Mouse (Mus musculus): ENCODE measurements around the gene Hs3st3b1. TPM values are rescaled to one million over a fixed set of nuclear protein-coding genes. Genes with fewer than 3 reads are reported as not detected.

Gene Hs3st3b1
- polyA plus RNA-seq, 1 experiment from 2014 or later = 0.76 TPM

DNA sequence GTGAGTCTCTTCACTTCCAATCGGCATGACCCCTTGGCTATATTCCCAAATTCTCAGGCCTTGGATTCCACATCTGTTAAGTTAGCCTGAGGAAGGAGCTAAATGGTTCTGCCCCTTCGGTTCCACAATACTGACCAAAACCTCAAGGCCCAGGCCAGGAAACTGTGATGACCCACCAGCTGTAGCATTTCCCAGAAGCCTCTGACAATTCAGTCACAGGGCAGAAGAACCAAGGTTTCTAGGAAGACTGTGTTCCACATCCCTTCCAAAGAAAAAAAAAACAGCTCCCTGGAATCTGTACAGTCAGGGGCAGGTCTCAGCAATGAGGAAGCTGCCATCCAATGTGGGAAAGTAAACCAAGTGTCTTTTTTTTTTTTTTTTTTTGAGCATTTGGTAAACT, 25.1 kb downstream of the Hs3st3b1 start:
- ATAC-seq = peak; percentile 73
- WGBS = 55% methylated on average over 2 of the region's 2 CpGs

GRCm38 (mm10) chr11:63894188-63894587, 27.9 kb downstream of the Hs3st3b1 start:
- H3K36me3 ChIP-seq (ENCODE audit: insufficient read depth, low read length) = no peaks in the 10 kb centered on the region
- ATAC-seq (no peak), DNase-seq (ENCODE audit: low spot score) (no peak)
- H3K27ac ChIP-seq (ENCODE audit: low read length) = no peak overlapping the region
- no peaks in the 10 kb centered on the region for H3K9me3 ChIP-seq (ENCODE audit: low read length)
- H3K4me3 ChIP-seq (ENCODE audit: low read depth, low read length) = no peak overlapping the region
- H3K9ac ChIP-seq (replicated peaks; ENCODE audit: low read depth) = no peak overlapping the region
- no peak overlapping the region for H3K4me2 ChIP-seq (replicated peaks; ENCODE audit: low read depth, low read length)
- H3K4me1 ChIP-seq (ENCODE audit: insufficient read depth, low read depth, low read length) = no peaks in the 10 kb centered on the region
- no peaks in the 10 kb centered on the region for H3K27me3 ChIP-seq (replicated peaks; ENCODE audit: insufficient read depth, low read length)
- WGBS = 80% methylated on average over 6 of the region's 6 CpGs
- TF ChIP-seq EP300 (IDR thresholded peaks at IDR 0.05) (no peak), CTCF (IDR thresholded peaks at IDR 0.05) (no peak)

More for the DNA sequence above, 25.1 kb downstream of the Hs3st3b1 start:
- Histone ChIP-seq H3K36me3 (ENCODE audit: insufficient read depth, low read length) (no peaks in the 10 kb centered on the region), H3K9ac (replicated peaks; ENCODE audit: low read depth) (no peak overlapping the region), H3K27ac (ENCODE audit: low read length) (0 out of 2 replicates have a peak overlapping the region, but pooled peaks have one; percentile 62), H3K4me1 (ENCODE audit: insufficient read depth, low read depth, low read length) (no peaks in the 10 kb centered on the region), H3K4me2 (replicated peaks; ENCODE audit: low read depth, low read length) (no peak overlapping the region), H3K27me3 (replicated peaks; ENCODE audit: insufficient read depth, low read length) (no peaks in the 10 kb centered on the region), H3K9me3 (ENCODE audit: low read length) (no peaks in the 10 kb centered on the region), H3K4me3 (ENCODE audit: low read depth, low read length) (no peak overlapping the region)
- DNase-seq (ENCODE audit: low spot score) = peak; percentile 82
- peak; percentile 66 for TF ChIP-seq EP300 (IDR thresholded peaks at IDR 0.05)
- TF ChIP-seq CTCF (IDR thresholded peaks at IDR 0.05) = no peak

- Histone ChIP-seq H3K4me2 (replicated peaks; ENCODE audit: low read depth, low read length) (no peak overlapping the region), H3K36me3 (ENCODE audit: insufficient read depth, low read length) (no peaks in the 10 kb centered on the region), H3K27me3 (replicated peaks; ENCODE audit: insufficient read depth, low read length) (no peaks in the 10 kb centered on the region), H3K27ac (ENCODE audit: low read length) (no peak overlapping the region), H3K4me1 (ENCODE audit: insufficient read depth, low read depth, low read length) (no peaks in the 10 kb centered on the region), H3K9me3 (ENCODE audit: low read length) (no peaks in the 10 kb centered on the region), H3K4me3 (ENCODE audit: low read depth, low read length) (no peak overlapping the region), H3K9ac (replicated peaks; ENCODE audit: low read depth) (no peak overlapping the region)
- WGBS = 91% methylated on average over 6 of the region's 6 CpGs
- ATAC-seq (no peak), DNase-seq (ENCODE audit: low spot score) (no peak)
- no peak for TF ChIP-seq EP300 (IDR thresholded peaks at IDR 0.05)
- no peak for TF ChIP-seq CTCF (IDR thresholded peaks at IDR 0.05)
Measured at GRCm38 (mm10) chr11:63893557-63893956, 28.5 kb downstream of the Hs3st3b1 start.

DNA sequence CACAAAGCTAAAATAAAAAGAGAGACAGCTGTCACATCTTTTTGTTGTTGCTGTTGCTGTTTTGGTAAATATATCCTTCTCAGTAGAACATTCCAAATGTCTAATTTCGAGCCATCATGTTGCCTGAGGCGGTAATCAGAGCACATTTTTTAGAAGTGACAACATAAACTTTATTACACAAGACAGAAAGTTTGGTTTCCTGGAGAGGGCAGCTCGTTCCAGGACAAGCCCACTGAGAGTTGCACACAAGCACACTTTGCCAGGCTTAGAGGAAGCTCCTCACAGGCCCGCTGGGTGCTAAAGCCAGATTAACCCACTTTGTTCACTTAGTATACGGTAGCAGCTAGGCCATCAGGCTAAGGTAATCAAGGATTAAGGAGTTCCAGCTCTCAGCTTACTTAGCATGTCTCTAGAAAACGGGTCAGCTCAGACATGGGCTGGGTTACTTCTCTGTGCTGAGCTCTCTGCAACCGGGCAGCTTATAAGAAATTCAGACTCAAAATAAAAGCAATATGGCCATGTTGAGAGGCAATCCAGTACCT, 30.5 kb downstream of the Hs3st3b1 start:
- H3K9ac ChIP-seq (replicated peaks; ENCODE audit: low read depth) = no peak overlapping the region
- H3K4me1 ChIP-seq (ENCODE audit: insufficient read depth, low read depth, low read length) = no peaks in the 10 kb centered on the region

GRCm38 (mm10) chr11:63883385-63883784, 38.7 kb downstream of the Hs3st3b1 start:
- H3K4me1 ChIP-seq (ENCODE audit: insufficient read depth, low read depth, low read length) = no peaks in the 10 kb centered on the region
- no peak overlapping the region for H3K4me2 ChIP-seq (replicated peaks; ENCODE audit: low read depth, low read length)
- ATAC-seq = no peak
- no peaks in the 10 kb centered on the region for H3K36me3 ChIP-seq (ENCODE audit: insufficient read depth, low read length)
- no peak overlapping the region for H3K27ac ChIP-seq (ENCODE audit: low read length)
- DNase-seq (ENCODE audit: low spot score) = no peak
- H3K9me3 ChIP-seq (ENCODE audit: low read length) = no peaks in the 10 kb centered on the region
- H3K9ac ChIP-seq (replicated peaks; ENCODE audit: low read depth) = no peak overlapping the region
- no peaks in the 10 kb centered on the region for H3K27me3 ChIP-seq (replicated peaks; ENCODE audit: insufficient read depth, low read length)
- 61% methylated on average over 3 of the region's 3 CpGs for WGBS
- no peak overlapping the region for H3K4me3 ChIP-seq (ENCODE audit: low read depth, low read length)
- TF ChIP-seq CTCF (IDR thresholded peaks at IDR 0.05) (no peak), EP300 (IDR thresholded peaks at IDR 0.05) (no peak)

More for the DNA sequence above, 30.5 kb downstream of the Hs3st3b1 start:
- H3K4me2 ChIP-seq (replicated peaks; ENCODE audit: low read depth, low read length) = no peak overlapping the region
- TF ChIP-seq CTCF (IDR thresholded peaks at IDR 0.05) (no peak), EP300 (IDR thresholded peaks at IDR 0.05) (no peak)
- no peaks in the 10 kb centered on the region for H3K9me3 ChIP-seq (ENCODE audit: low read length)
- WGBS = 36% methylated on average over 7 of the region's 7 CpGs
- H3K36me3 ChIP-seq (ENCODE audit: insufficient read depth, low read length) = no peaks in the 10 kb centered on the region
- H3K27ac ChIP-seq (ENCODE audit: low read length) = no peak overlapping the region
- H3K4me3 ChIP-seq (ENCODE audit: low read depth, low read length) = no peak overlapping the region
- DNase-seq (ENCODE audit: low spot score) (peak; percentile 78), ATAC-seq (peak; percentile 56)
- H3K27me3 ChIP-seq (replicated peaks; ENCODE audit: insufficient read depth, low read length) = no peaks in the 10 kb centered on the region

GRCm38 (mm10) chr11:63880296-63880695, 41.8 kb downstream of the Hs3st3b1 start:
- Histone ChIP-seq H3K27me3 (replicated peaks; ENCODE audit: insufficient read depth, low read length) (no peaks in the 10 kb centered on the region), H3K9me3 (ENCODE audit: low read length) (no peaks in the 10 kb centered on the region), H3K27ac (ENCODE audit: low read length) (no peak overlapping the region), H3K4me3 (ENCODE audit: low read depth, low read length) (no peak overlapping the region), H3K36me3 (ENCODE audit: insufficient read depth, low read length) (no peaks in the 10 kb centered on the region), H3K4me1 (ENCODE audit: insufficient read depth, low read depth, low read length) (no peaks in the 10 kb centered on the region), H3K9ac (replicated peaks; ENCODE audit: low read depth) (no peak overlapping the region), H3K4me2 (replicated peaks; ENCODE audit: low read depth, low read length) (no peak overlapping the region)
- no peak for TF ChIP-seq CTCF (IDR thresholded peaks at IDR 0.05)
- TF ChIP-seq EP300 (IDR thresholded peaks at IDR 0.05) = no peak
- 48% methylated on average over 2 of the region's 2 CpGs for WGBS
- no peak for DNase-seq (ENCODE audit: low spot score)
- no peak for ATAC-seq

DNA sequence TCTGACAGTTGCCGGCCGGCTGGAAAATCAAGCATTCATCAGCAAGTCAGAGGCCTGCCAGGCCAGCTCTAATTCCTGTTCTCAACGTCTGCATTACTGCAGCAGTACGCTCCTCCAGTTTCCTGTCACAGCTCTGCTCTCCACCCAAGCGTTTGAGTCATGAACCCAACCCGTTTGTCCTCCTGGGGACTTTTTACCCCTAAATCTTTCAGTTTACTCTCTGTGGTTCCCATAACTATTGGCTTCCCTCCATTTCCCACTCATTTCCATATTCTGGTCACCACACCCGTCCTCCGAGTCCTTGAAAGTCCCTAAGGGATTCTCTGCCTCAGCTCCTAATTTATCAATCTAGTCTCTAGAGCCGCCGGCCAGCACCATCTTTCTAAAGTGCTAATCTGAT, 42.8 kb downstream of the Hs3st3b1 start:
- H3K27ac ChIP-seq (ENCODE audit: low read length) = no peak overlapping the region
- no peak overlapping the region for H3K9ac ChIP-seq (replicated peaks; ENCODE audit: low read depth)
- no peak overlapping the region for H3K4me3 ChIP-seq (ENCODE audit: low read depth, low read length)
- TF ChIP-seq EP300 (IDR thresholded peaks at IDR 0.05) (no peak), CTCF (IDR thresholded peaks at IDR 0.05) (no peak)
- WGBS = 40% methylated on average over 10 of the region's 10 CpGs
- H3K4me1 ChIP-seq (ENCODE audit: insufficient read depth, low read depth, low read length) = no peaks in the 10 kb centered on the region
- DNase-seq (ENCODE audit: low spot score) (peak; percentile 43), ATAC-seq (no peak)
- no peaks in the 10 kb centered on the region for H3K27me3 ChIP-seq (replicated peaks; ENCODE audit: insufficient read depth, low read length)
- H3K9me3 ChIP-seq (ENCODE audit: low read length) = no peaks in the 10 kb centered on the region
- H3K36me3 ChIP-seq (ENCODE audit: insufficient read depth, low read length) = no peaks in the 10 kb centered on the region
- no peak overlapping the region for H3K4me2 ChIP-seq (replicated peaks; ENCODE audit: low read depth, low read length)

All from lung, postnatal 0 days (tissue).